Mouse (Mus musculus) cerebellum, adult 9-11 months (tissue): ENCODE measurements around the gene 1700030K09Rik.

Experiments
- DNase-seq: peaks from one replicate; pipeline ENCODE4 v3.0.0; 2022

Gene 1700030K09Rik

DNA sequence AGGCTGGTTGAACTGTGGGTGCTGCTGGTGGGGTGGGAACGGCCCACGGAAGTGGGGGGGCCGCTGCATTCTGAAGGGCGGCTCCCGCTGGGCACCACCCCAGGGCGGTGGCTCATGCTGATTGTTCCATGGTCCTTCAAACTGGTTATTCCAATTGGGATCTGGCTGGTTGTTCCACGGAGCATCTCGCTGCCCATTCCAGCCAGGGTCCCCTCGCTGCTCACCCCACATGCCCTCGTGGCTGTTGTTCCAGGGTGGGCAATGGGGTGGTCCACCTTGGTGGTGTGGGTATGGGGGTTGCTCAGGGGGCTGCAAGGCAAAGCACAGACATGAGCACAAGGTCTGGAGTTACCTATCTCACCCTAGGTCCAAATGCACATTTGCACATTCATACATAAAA is 20.5 kb downstream of the 1700030K09Rik start:
- no peak for DNase-seq

DNA sequence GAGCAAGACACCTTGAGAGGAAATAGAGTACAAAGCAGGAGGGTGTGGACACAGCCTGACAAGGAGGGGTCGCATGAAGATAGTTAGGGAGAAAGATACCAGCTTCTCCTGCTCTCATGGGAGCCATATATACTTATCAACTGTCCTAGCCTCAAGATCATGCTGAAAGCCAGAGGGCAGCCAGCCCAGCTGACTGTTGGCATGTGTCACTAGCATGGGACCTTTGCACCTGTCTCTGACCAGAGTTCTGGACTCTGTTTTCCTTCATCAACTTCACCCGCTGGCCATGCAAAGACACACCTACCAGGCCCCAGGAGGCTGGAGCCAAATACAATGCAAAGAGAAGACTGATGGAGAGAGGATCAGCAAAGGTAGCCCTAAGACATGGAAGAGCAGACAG is 25.6 kb downstream of the 1700030K09Rik start:
- DNase-seq: no peak

DNA sequence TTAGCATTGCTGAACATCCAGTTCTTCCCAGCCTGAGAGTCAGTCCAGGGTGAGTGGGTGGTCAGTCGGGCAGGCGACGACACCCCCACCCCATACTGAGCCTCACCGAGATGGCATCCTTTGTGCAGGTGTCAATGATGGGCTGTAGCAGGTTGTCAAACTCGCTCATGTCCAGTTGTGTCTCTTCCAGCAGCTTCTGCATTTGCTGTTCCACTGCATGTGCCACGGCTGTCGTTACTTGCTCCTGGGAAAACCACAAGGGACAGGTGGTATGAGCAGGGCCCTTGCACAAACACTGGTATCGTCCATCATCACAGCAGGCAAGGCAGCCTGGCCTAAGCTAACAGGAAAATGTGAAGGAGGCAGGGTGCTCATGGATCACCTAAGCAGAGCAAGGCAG is 26.3 kb downstream of the 1700030K09Rik start:
- DNase-seq: no peak

GRCm38 (mm10) chr8:72470684-72471083 is 27.0 kb downstream of the 1700030K09Rik start:
- no peak for DNase-seq

DNA sequence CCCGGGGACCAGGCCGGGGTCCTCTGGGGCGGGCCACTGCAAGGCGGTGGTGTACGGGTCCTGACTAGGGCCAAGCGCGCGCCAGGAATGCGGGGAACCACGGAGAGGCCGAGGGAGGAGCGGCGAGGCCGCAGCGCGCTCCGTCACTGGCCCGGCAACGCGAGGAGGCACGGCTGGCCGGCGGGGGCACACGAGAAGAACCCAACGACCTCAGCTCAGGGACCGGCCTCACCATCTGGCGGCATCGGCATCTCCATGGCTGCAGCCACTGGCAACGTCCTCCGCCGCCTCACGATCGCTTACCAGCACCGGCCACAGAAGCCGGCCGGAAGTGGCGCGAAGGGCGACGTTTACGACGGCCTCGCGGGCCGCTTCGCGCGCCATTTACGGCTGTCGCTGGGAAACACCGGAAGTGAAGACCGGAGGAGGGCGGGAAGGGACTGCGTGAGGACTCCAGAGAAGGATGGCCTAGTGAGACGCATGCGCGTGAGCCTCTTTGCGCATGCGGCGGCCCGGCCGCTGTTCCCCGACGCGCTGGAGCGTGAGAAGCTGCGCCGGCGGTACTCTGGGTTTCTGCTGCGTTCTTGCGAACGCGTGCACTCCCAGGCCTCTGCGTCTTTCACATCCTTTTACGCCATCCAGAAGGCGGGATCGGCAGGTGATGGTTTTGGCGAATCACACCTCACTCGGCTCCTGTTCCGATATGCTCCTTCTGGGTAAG is 31.3 kb downstream of the 1700030K09Rik start, which contains the start of gene Cherp:
TSS of gene Cherp (minus strand) at position 401 of the 721 bp plus-strand sequence.
- peak; percentile 99 for DNase-seq

GRCm38 (mm10) chr8:72485456-72486199 is 41.9 kb downstream of the 1700030K09Rik start:
- no peak for DNase-seq

DNA sequence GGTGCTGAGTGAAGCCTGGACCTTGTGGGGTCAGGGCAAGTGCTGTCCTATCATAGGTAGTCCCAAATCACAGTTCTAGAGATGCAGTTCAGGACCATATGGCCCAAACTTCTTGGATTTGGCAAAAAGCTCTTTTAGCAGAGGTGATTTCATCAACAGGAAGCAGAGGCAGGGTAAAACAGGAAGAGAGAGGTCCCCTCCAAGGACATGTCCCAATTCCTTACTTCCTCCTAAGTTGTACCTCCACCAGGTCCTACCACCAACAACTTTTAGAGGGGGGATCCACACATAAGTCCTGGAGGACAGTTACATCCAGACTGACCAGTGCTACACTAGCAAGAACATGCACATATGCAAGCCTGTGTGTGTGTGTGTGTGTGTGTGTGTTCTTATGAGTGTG is 43.3 kb downstream of the 1700030K09Rik start:
- DNase-seq: no peak

DNA sequence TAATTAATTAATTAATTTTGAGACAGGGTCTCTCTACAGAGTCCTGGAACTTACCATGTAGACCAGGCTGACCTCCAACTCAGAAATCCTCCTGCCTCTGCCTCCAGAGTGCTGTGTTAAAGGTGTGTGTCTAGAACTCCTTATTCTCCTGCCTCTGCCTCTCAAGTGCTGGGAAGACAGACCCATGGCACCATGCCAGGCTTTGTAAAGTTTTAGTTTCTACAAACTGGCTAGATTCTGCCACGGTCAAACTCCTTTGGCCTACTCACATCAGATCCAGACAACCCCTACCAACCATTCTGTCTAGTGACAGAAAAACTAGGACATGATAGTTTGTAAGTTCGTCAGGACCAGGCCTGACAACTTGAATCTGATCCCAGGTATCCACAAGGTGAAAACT is 47.3 kb downstream of the 1700030K09Rik start:
- DNase-seq: peak; percentile 54

DNA sequence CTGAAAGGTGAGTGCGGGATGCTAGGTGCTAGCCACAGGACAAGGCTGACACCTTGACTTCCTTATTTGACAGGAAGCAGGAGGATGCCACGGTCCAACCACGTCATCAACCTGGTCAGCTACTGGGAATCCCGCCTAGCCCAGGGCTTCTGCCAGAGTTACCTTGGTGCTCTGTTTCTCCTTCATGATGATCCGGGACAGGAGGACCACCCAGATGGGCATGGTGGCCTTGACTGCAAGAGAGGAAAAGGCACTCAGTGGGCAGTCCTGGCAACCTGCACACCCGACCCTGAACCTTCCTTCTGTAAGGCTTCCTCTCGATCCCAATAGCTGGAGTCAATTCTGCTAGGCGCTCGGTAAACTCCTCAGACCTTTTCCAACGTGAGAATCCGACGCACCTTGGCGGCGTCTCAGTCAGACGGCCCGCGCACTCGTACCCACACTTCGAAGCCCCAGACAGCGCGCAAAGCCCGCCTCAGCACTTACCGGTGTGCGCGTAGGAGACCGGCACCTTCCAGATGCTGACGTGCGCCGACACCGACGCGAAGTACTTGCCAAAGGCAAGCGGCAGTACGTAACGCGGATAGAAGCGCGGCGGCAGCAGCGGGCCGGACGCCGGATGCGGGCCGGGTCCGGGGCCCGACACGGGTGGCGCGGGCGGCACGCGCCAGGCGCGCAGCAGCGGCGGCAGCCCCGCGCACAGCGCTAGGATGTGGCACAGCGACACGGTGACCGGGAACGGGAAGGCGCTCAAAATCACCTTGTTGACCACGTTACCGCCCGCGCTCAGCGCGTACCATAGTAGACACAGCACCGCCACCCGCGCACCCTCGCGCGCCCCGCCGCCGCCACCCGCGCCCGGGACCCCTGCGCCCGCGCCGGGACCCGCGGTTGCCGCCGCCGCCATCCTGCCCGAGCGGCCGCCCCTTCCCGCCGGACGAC is 48.3 kb downstream of the 1700030K09Rik start, which contains the start of gene Slc35e1:
TSS of gene Slc35e1 (minus strand) at position 935 of the 942 bp plus-strand sequence.
- DNase-seq: peak; percentile 77

- DNase-seq: peak; percentile 100
Measured at GRCm38 (mm10) chr8:72492622-72493081, 49.0 kb downstream of the 1700030K09Rik start.

- peak; percentile 56 for DNase-seq
Measured at GRCm38 (mm10) chr8:72493381-72493780, 49.7 kb downstream of the 1700030K09Rik start.

DNA sequence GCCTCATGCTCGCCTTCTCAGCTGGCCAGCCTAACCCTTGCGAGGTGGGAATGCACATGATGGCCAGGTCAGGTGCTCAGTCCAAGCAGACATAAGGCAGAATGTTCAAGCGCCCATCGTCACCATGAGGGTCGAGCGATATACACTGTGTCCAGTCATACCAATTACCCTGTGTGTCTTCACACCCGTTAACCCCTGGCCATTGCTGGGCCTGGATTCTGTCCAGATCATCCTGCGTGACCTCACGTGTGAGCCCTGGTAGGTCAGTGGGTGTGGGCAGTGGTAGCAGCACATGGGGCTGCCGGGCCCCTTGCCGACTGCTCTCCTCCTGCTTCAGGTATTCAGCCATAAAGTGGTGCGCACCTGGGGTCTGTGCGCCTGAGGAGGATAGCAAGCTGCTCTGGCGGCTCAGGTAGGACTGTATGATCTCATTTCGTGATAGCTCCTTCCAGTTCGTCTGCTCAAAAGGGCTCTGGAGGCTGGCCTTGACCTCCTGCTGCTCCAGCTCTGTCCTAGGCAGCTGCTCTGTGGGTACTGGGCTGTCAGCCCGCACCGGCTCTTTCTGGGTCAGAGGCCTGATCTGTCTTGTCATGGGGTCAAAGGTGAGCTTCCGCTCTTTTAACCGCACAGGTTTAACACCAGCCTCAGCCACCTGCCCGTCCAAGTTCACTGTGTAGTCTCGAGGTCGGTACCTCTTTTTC is 51.9 kb downstream of the 1700030K09Rik start:
- DNase-seq: peak; percentile 52

- peak; percentile 43 for DNase-seq
Measured at GRCm38 (mm10) chr8:72496217-72496616, 52.5 kb downstream of the 1700030K09Rik start.

DNA sequence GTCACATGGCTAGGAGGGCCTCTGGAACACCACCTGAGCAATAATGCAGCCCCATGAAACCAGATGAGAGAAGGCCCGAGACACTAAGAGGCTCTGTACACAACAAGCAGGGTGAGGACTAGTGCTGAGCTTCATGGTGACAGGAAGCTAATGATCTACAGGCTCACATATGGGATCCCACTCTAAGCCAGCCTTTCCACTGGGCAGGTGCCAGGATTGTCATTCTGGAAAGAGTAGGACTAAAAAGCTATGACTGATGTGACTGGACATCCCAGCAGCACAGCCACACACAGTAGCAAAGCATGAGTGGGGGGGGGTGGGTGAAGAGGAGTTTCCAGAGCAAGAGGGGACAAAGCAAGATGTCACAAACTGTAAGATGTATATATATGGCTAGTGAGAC is 54.2 kb downstream of the 1700030K09Rik start:
- DNase-seq: no peak

DNA sequence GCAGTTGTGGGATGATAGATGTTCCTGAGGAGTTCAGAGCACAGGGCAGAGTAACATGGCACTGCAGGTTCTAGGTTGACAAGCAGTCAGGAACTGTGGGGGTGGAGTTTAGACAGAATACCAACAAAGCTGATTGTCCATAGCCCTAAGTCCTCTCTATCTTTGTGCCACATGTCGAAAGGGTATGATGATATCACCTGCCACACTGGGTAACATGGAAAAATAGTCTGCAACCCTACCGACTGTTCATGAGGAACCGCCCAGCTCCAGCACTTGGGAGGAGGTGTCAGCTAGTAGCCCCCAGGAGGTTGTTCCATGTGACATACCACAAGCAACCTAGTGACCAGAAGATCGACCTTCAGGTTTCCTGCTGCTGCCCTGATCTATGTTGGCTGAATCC is 54.8 kb downstream of the 1700030K09Rik start:
- DNase-seq: no peak

GRCm38 (mm10) chr8:72499521-72500284 is 56.0 kb downstream of the 1700030K09Rik start:
- DNase-seq: no peak

DNA sequence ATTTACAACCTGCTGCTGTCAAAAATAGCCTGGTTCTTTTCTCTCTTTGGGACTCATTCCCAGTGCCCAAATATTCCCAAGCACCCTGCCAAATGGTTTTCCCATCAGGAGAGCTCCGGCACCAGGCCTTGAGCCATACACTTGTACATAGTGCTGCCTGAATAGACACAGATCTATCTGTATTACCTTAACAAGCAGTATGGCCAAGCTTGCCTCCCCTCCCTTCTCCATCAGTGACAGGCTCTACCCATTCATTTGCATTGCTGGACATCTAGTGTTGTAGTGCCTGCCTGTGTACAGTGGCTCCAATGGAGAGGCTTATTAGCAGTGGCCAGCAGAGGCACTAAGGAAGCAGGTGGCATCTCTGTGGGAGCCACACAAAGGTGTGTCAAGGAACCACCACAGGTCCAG is 56.8 kb downstream of the 1700030K09Rik start:
- DNase-seq: peak; percentile 88

DNA sequence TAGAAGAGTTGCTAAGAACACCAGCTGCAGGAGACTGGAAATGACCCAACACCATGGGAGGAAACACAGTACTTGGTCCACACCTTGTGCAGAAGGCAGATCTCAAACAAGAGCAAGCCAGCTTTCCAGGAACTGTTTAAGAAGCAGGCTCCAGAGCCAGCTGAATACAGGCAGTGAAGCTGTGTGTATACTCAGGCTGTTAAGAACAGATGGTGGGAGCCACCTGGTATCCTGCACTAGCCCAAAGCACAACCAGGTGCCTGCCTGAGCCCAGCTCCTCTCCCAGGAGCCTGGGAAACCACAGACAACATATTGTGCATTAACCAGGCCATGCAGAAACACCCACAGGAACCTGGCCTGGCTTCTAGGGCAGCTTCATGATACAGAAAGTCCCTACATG is 60.5 kb downstream of the 1700030K09Rik start:
- DNase-seq: peak; percentile 93

GRCm38 (mm10) chr8:72504637-72505314 is 61.1 kb downstream of the 1700030K09Rik start:
- DNase-seq: peak; percentile 76

DNA sequence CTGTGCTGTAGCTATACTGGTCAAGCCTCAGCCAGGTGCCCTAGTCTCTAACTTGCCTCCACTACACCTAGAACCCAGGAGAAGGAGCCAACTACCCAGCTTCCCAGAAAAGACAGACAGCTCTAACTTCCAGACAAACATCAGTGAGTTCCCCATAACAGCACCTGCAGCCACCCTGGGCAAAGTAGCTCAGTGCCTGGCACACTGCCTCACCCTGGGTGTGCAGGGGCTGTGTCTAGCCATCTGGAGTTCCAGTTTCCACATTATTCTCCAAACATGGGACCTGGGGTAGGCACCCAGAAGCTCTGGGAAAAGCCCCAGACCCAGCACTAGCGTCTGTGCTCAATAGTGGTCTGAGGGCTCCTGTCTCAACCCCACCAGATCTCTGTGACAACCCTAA is 63.8 kb downstream of the 1700030K09Rik start:
- DNase-seq: no peak
